Mouse (Mus musculus): ENCODE results near the gene Fam117b. TPM values are rescaled to one million over a fixed set of nuclear protein-coding genes. Genes with fewer than 3 reads are reported as not detected.
A peak's percentile ranks its signal among the peaks of the same experiment; 100 is the strongest.

Gene Fam117b
- total and polyA plus RNA-seq, 3 experiments: 6.4 to 11.4 (median 8.8) TPM

GRCm38 (mm10) chr1:60017031-60017469 lies 104.2 kb downstream of the Fam117b start:
- no peak overlapping the region for H3K9ac ChIP-seq (ENCODE audit: insufficient read depth, low read depth)
- H3K4me3 ChIP-seq (replicated peaks in 1 of 3; ENCODE audit: low read depth in 2 of 3, low read length in 2 of 3, poor library complexity in 1 of 3): no peak overlapping the region
- H3K4me1 ChIP-seq (ENCODE audit: control insufficient read depth in 1 of 2, insufficient read depth in 2 of 2): peaks cover 9 to 25% of the 10 kb centered on the region in 2 experiments
- no peaks in the 10 kb centered on the region for H3K79me2 ChIP-seq (replicated peaks; ENCODE audit: control insufficient read depth, extremely low read depth, insufficient read depth, poor library complexity, severe bottlenecking)
- H3K4me2 ChIP-seq (ENCODE audit: insufficient read depth, low read depth, poor library complexity, severe bottlenecking): peak overlapping the region; percentile 75
- DNase-seq (ENCODE audit: extremely low read depth): peak; percentile 84
- no peaks in the 10 kb centered on the region for H3K27me3 ChIP-seq (replicated peaks)
- H3K9me3 ChIP-seq (replicated peaks; ENCODE audit: low read length): no peaks in the 10 kb centered on the region
- dilution Hi-C loops (cut with MboI; ENCODE audit: extremely low pct_ligation_motif_present, extremely low pct_unique_long_range_greater_than_20kb, low sequenced_read_pairs) (no loop called here), in situ Hi-C loops (cut with MboI; ENCODE audit: low pct_ligation_motif_present, low pct_unique_long_range_greater_than_20kb, low sequenced_read_pairs) (no loop called here)
- TF ChIP-seq ZNF384 (IDR thresholded peaks at IDR 0.05; ENCODE audit: low read depth, low read length) (no peak), CHD2 (IDR thresholded peaks at IDR 0.05; ENCODE audit: low read length) (peak; percentile 67), ETS1 (conservative IDR thresholded peaks at IDR 0.05; ENCODE audit: low read depth, low read length) (peak; percentile 91), TBP (conservative IDR thresholded peaks at IDR 0.05; ENCODE audit: low read depth, low read length) (no peak), TCF12 (IDR thresholded peaks at IDR 0.05; ENCODE audit: low read depth, low read length) (0 out of 2 replicates have a peak, but pooled peaks have one; percentile 17), MAFK (IDR thresholded peaks at IDR 0.05; ENCODE audit: insufficient replicate concordance, low read length) (peak; percentile 66), JUND (conservative IDR thresholded peaks at IDR 0.05; ENCODE audit: low read depth, low read length) (0 out of 2 replicates have a peak, but pooled peaks have one; percentile 19), BHLHE40 (IDR thresholded peaks at IDR 0.05; ENCODE audit: low read depth, low read length) (peak; percentile 69), MAZ (IDR thresholded peaks at IDR 0.05; ENCODE audit: low read depth, low read length) (0 out of 2 replicates have a peak, but pooled peaks have one; percentile 21), USF2 (conservative IDR thresholded peaks at IDR 0.05; ENCODE audit: low read depth, low read length) (no peak), EP300 (IDR thresholded peaks at IDR 0.05; ENCODE audit: low read length) (peak; percentile 76), MEF2A (IDR thresholded peaks at IDR 0.05; ENCODE audit: borderline replicate concordance, low read depth, low read length) (peak; percentile 88), SIN3A (IDR thresholded peaks at IDR 0.05; ENCODE audit: low read length) (no peak), MAX (IDR thresholded peaks at IDR 0.05; ENCODE audit: low read length) (peak; percentile 49), HCFC1 (IDR thresholded peaks at IDR 0.05; ENCODE audit: low read depth, low read length) (peak; percentile 13; the same call in 1 of the 2 replicates), GABPA (IDR thresholded peaks at IDR 0.05; ENCODE audit: insufficient replicate concordance, low read depth, low read length) (no peak), ZMIZ1 (IDR thresholded peaks at IDR 0.05; ENCODE audit: low read depth, low read length) (no peak), RCOR1 (conservative IDR thresholded peaks at IDR 0.05; ENCODE audit: low read depth, low read length) (peak; percentile 36; the same call in 1 of the 2 replicates), NELFE (IDR thresholded peaks at IDR 0.05; ENCODE audit: low read depth, low read length) (no peak; the same call in 1 of the 2 replicates), IRF4 (IDR thresholded peaks at IDR 0.05; ENCODE audit: low read depth, low read length) (peak; percentile 83; the same call in 1 of the 2 replicates), E2F4 (IDR thresholded peaks at IDR 0.05; ENCODE audit: insufficient replicate concordance, low read depth, low read length) (0 out of 2 replicates have a peak, but pooled peaks have one; percentile 24)
- H3K27ac ChIP-seq (ENCODE audit: insufficient read depth, low read depth): peak overlapping the region; percentile 47
- no peaks in the 10 kb centered on the region for H3K36me3 ChIP-seq (replicated peaks in 1 of 2; ENCODE audit: control insufficient read depth in 1 of 2, insufficient read depth in 1 of 2, low read length in 1 of 2)

Other genes starting within 250 kb of the Fam117b start
- 122 and 154 TPM in 2 replicates for gene Sumo1, start 242.2 kb upstream of the Fam117b start, total RNA-seq (2012; rRNA removed)
- gene Sumo1, start 242.2 kb upstream of the Fam117b start, total RNA-seq (2014; rRNA removed): 505 and 559 TPM in 2 replicates
- gene Sumo1, start 242.2 kb upstream of the Fam117b start, polyA plus RNA-seq (2012; ENCODE audit: insufficient read length, low read depth): 296 and 297 TPM in 2 replicates
- gene Nop58, start 228.0 kb upstream of the Fam117b start, total RNA-seq (2012; rRNA removed): 297 and 438 TPM in 2 replicates
- 523 and 600 TPM in 2 replicates for gene Nop58, start 228.0 kb upstream of the Fam117b start, total RNA-seq (2014; rRNA removed)
- 749 and 752 TPM in 2 replicates for gene Nop58, start 228.0 kb upstream of the Fam117b start, polyA plus RNA-seq (2012; ENCODE audit: insufficient read length, low read depth)
- 3.1 and 3.6 TPM in 2 replicates for gene Bmpr2, start 149.6 kb upstream of the Fam117b start, total RNA-seq (2012; rRNA removed)
- 4.8 and 5.0 TPM in 2 replicates for gene Bmpr2, start 149.6 kb upstream of the Fam117b start, total RNA-seq (2014; rRNA removed)
- gene Bmpr2, start 149.6 kb upstream of the Fam117b start, polyA plus RNA-seq (2012; ENCODE audit: insufficient read length, low read depth): 3.6 and 4.7 TPM in 2 replicates
- gene Ica1l, start 130.2 kb downstream of the Fam117b start, total RNA-seq (2012; rRNA removed): 1.8 and 2.2 TPM in 2 replicates
- 5.0 and 6.2 TPM in 2 replicates for gene Ica1l, start 130.2 kb downstream of the Fam117b start, total RNA-seq (2014; rRNA removed)
- 3.8 and 6.0 TPM in 2 replicates for gene Ica1l, start 130.2 kb downstream of the Fam117b start, polyA plus RNA-seq (2012; ENCODE audit: insufficient read length, low read depth)
- gene Carf, start 185.2 kb downstream of the Fam117b start, total RNA-seq (2012; rRNA removed): 2.2 and 3.3 TPM in 2 replicates
- 3.2 TPM in 2 replicates for gene Carf, start 185.2 kb downstream of the Fam117b start, total RNA-seq (2014; rRNA removed)
- 2.1 and 3.0 TPM in 2 replicates for gene Carf, start 185.2 kb downstream of the Fam117b start, polyA plus RNA-seq (2012; ENCODE audit: insufficient read length, low read depth)
- 58.7 and 76.9 TPM in 2 replicates for gene Wdr12, start 185.6 kb downstream of the Fam117b start, total RNA-seq (2012; rRNA removed)
- gene Wdr12, start 185.6 kb downstream of the Fam117b start, total RNA-seq (2014; rRNA removed): 107 and 116 TPM in 2 replicates
- gene Wdr12, start 185.6 kb downstream of the Fam117b start, polyA plus RNA-seq (2012; ENCODE audit: insufficient read length, low read depth): 97.4 and 112 TPM in 2 replicates